9 mouse cellular contexts compared by ENCODE assay signal in the genomic region with DNA sequence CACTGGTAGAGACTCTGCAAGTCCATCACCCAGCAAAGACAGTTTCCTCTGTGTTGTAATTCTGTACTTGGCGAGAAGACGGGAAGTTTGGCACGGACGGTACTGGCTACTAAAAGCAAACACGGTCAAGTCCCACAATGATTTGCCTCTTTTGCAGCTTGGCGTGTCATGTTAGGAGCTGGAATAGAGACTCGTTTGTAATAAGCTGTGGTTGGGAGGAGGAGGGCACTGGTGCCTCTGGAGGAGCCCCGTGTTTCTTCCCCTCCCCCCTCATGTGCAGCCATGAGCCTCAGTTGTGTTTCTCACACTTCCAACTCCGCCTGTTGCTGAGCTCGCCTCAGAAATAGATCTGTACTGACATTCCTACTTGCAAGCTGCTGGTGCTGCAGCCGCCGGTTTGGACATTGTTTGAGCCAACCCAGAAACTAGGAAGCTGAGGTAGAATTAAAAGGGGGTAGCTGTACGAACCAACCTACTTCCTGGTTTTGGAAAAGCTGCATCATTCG.
DNase-seq lines count a peak whose midpoint lies in the region; ATAC-seq and TF ChIP-seq lines count a peak whose summit lies in the region.
"Had no signal": no experiment of that assay in that cellular context is flagged by ENCODE, and none has a peak within 500 bp of the region (broad histone marks: within the 10 kb centered on the region; RNA-seq: fewer than 3 reads in every experiment).

No protein-coding gene starts in this region.

- DNase-seq in adrenal gland, adult 2 months, result peak; percentile 22
- no peak for DNase-seq in adrenal gland, postnatal 4 days (ENCODE audit: low spot score in 2 of 2)
- peak; percentile 32 for DNase-seq in urinary bladder, postnatal 14 days (ENCODE audit: low spot score)
- DNase-seq in urinary bladder, adult 2 months (ENCODE audit: low spot score), result no peak
- peak; percentile 25 to 57 for DNase-seq in layer of hippocampus, adult 18-20 months (ENCODE audit: low spot score in 2 of 2)
- DNase-seq in lung, embryonic 14.5 days, result peak; percentile 48
- DNase-seq in stomach, postnatal 0 days (ENCODE audit: low spot score), result no peak

- H3K27ac ChIP-seq in lung, embryonic 14.5 days (ENCODE audit: low read depth), result no peak overlapping the region
- no peak overlapping the region for H3K27ac ChIP-seq in stomach, postnatal 0 days (replicated peaks)
- H3K27ac ChIP-seq in hindbrain, embryonic 12.5 days, result no peak overlapping the region
- H3K27ac ChIP-seq: limb, embryonic 12.5 days had no signal

- H3K27me3 ChIP-seq in lung, embryonic 14.5 days (ENCODE audit: insufficient read depth, low read length), result no peaks in the 10 kb centered on the region
- H3K27me3 ChIP-seq in stomach, postnatal 0 days (ENCODE audit: control insufficient read depth, insufficient read depth, low read length), result no peaks in the 10 kb centered on the region
- H3K27me3 ChIP-seq in hindbrain, embryonic 12.5 days, result no peaks in the 10 kb centered on the region
- H3K27me3 ChIP-seq: limb, embryonic 12.5 days had no signal

- no peak for TF ChIP-seq CTCF in lung, embryonic 14.5 days (IDR thresholded peaks at IDR 0.05; ENCODE audit: low read depth)
- no peak for TF ChIP-seq CTCF in stomach, postnatal 0 days (IDR thresholded peaks at IDR 0.05; ENCODE audit: low read depth)

- ATAC-seq in lung, embryonic 14.5 days (ENCODE audit: insufficient read depth), result no peak
- no peak; the same call in 1 of the 2 replicates for ATAC-seq in stomach, postnatal 0 days (ENCODE audit: low FRiP score, low TSS enrichment)
- ATAC-seq in hindbrain, embryonic 12.5 days (ENCODE audit: low FRiP score), result no peak

- WGBS in lung, embryonic 14.5 days, result 58% methylated on average over 14 of the region's 14 CpGs
- WGBS in stomach, postnatal 0 days, result 55% methylated on average over 14 of the region's 14 CpGs
- WGBS in hindbrain, embryonic 12.5 days, result 86% methylated on average over 14 of the region's 14 CpGs

- no peaks in the 10 kb centered on the region for H3K9me3 ChIP-seq in lung, embryonic 14.5 days (ENCODE audit: low read depth, low read length)
- no peaks in the 10 kb centered on the region for H3K9me3 ChIP-seq in stomach, postnatal 0 days (ENCODE audit: control insufficient read depth, low read length)
- H3K9me3 ChIP-seq in hindbrain, embryonic 12.5 days (replicated peaks), result no peaks in the 10 kb centered on the region
- H3K9me3 ChIP-seq: limb, embryonic 12.5 days had no signal

- TF ChIP-seq EP300 in stomach, postnatal 0 days (optimal IDR thresholded peaks at IDR 0.05), result no peak

- no peak overlapping the region; the same call in 1 of the 2 replicates for H3K4me3 ChIP-seq in lung, embryonic 14.5 days (ENCODE audit: low read depth, low read length)
- no peak overlapping the region for H3K4me3 ChIP-seq in stomach, postnatal 0 days (ENCODE audit: low read depth, low read length)
- H3K4me3 ChIP-seq in hindbrain, embryonic 12.5 days, result no peak overlapping the region
- H3K4me3 ChIP-seq: limb, embryonic 12.5 days had no signal

- no peak overlapping the region for H3K9ac ChIP-seq in lung, embryonic 14.5 days
- no peak overlapping the region for H3K9ac ChIP-seq in stomach, postnatal 0 days (ENCODE audit: low read length)
- no peak overlapping the region for H3K9ac ChIP-seq in hindbrain, embryonic 12.5 days
- H3K9ac ChIP-seq: limb, embryonic 12.5 days had no signal

- no peaks in the 10 kb centered on the region for H3K36me3 ChIP-seq in lung, embryonic 14.5 days (ENCODE audit: insufficient read depth)
- H3K36me3 ChIP-seq in stomach, postnatal 0 days (ENCODE audit: control insufficient read depth, insufficient read depth, low read length), result no peaks in the 10 kb centered on the region
- no peaks in the 10 kb centered on the region for H3K36me3 ChIP-seq in hindbrain, embryonic 12.5 days
- H3K36me3 ChIP-seq: limb, embryonic 12.5 days had no signal

- H3K4me2 ChIP-seq in lung, embryonic 14.5 days, result peak overlapping the region; percentile 14; the same call in 1 of the 2 replicates
- H3K4me2 ChIP-seq in stomach, postnatal 0 days (replicated peaks; ENCODE audit: low read depth), result no peak overlapping the region
- no peak overlapping the region for H3K4me2 ChIP-seq in hindbrain, embryonic 12.5 days (replicated peaks)
- H3K4me2 ChIP-seq: limb, embryonic 12.5 days had no signal

- H3K4me1 ChIP-seq in lung, embryonic 14.5 days (ENCODE audit: insufficient read depth), result no peaks in the 10 kb centered on the region
- no peaks in the 10 kb centered on the region for H3K4me1 ChIP-seq in stomach, postnatal 0 days (replicated peaks; ENCODE audit: control insufficient read depth, insufficient read depth)
- H3K4me1 ChIP-seq in hindbrain, embryonic 12.5 days, result no peaks in the 10 kb centered on the region

Comparison
In these comparisons a context has a peak if more than half of its experiments do, and no peak if none do; other contexts are left out.
1. DNase-seq: peak in adrenal gland, adult 2 months (single experiment), urinary bladder, postnatal 14 days (single experiment), layer of hippocampus, adult 18-20 months (2 of 2) and lung, embryonic 14.5 days (single experiment); none in adrenal gland, postnatal 4 days (0 of 2), urinary bladder, adult 2 months (single experiment) and stomach, postnatal 0 days (single experiment).